Mouse (Mus musculus) heart, postnatal 0 days (tissue): Measurements from ENCODE around the gene Taldo1.

Experiments used
- CTCF ChIP-seq: IDR thresholded peaks from 2 replicates; pipeline ENCODE4 v1.5.1; 2016; ENCODE audit warnings: antibody characterized with exemption, control low read depth, low read depth
- EP300 ChIP-seq: IDR thresholded peaks from 2 replicates; pipeline ENCODE4 v1.6.1; 2016; ENCODE audit warnings: antibody characterized with exemption, low read depth

GRCm38 (mm10) chr7:141432186-141432611 is 40.2 kb downstream of the Taldo1 start:
- TF ChIP-seq CTCF (no peak), EP300 (no peak)
